Mouse (Mus musculus): ENCODE results near the gene Ern1.

Ern1 gene

GRCm38 (mm10) chr11:106387020-106387419 is 100.6 kb downstream of the Ern1 start:
- DNase-seq, result no peak

DNA sequence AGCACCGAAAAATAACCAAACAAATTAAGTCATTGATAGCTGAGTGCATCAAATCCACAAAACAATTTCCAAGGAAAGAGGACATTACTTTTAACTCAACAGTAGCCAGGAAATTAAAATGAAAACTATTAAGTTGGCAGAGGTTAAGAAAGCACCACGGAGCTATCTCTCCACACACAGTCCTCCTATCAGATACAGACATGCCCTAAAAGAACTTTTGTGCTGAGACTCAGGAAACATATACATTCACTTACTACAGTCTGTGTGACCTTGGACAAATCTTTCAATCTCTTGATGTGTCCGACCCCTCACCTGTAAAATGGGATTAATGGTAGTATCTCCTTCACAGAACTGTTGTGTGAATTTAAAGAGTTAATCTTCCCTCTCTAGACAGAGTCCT is 101.2 kb downstream of the Ern1 start:
- DNase-seq, result no peak

DNA sequence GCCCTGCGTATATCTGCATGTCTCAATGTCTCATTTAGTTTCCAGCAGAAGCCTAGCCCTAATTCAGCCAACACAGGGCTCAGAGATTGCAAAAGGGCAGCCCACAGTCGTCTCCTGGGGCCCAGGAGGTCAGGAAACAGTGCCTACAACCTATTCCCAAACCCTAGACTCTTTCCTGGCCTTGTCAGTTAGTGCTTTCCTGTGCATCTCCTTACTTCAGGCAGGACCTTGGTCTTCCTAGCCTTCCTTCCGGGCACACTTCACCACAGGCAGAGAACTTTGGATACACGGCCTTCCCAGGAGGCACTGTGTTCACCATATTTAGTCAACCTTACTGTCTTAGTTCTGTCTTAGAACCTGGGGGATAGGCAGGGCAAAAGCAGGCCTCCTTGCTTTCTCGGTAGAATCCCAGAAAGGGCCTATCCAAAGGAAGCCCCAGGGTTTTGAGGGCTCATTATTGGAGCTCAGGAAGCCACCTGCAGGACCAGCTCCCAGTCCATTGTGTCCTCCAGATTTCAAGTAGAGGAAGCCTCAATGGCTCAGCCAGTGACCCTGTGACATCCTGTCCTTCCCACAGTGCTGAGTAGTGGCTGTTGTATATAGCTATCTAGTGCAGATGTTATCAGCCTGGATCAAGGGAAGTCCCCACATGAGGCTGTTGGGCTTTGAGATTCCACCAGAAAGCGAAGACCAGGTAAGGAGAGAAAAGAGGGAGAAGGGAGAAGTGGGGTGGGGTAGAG is 104.4 kb downstream of the Ern1 start:
- no peak for DNase-seq

GRCm38 (mm10) chr11:106382424-106382823 is 105.2 kb downstream of the Ern1 start:
- DNase-seq, result no peak

DNA sequence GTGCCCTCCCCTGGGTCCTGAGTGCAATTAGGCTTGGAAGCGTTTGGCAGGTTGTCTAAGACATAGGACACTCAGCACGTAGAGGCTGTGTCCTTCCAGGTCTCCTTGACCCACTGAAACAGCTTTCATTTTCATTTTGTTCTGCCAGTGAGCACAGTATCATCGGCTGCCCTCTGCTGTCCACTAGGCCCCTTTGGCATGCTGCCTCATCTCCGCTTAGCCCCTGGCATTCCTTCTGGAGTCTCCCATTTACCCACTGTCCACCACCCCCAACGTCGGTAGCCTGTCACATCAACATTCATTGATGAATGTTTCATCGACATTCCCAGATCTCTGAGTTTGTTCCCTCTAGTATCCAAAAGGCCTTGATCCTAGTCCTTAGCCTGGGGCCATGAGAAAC is 105.8 kb downstream of the Ern1 start:
- DNase-seq, result no peak

DNA sequence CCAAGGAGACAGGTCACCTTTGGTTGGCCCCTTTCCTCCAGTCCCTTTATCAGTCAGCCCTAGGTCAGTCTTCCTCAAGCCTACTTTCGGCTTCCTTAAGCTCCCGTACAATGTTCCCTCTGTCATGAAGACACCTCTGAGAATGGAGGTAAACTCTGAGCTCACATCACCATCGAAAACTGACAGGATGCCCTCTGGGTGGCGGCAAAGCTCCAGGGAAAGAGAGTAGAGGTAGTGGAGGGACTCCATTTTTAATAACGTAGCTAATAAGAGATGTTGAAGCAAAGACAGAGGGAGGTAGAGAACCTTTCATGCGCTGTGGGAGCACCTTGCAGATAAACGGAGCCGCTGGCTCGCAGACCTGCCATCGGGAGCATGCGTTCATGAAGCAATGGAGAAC is 106.6 kb downstream of the Ern1 start:
- DNase-seq, result no peak

DNA sequence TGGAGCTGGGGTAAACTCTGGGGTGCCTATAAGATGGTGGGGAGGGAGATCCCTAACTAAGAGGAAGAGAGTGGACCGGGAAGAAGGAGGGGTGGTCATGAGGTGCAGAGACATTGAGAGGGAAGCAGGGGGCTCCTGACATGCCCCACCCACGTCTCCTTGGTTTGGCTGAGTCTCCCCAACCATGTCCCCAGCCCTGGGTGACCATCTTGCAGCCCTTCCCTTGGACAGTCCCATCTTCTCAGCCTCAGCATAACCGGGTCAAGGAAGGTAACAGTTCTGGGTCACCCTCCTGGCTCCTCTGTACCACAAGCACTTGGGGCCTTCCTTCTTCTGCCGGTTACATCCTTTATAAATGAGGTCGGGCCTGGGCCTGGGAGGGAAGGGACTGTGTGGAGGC is 112.7 kb downstream of the Ern1 start:
- DNase-seq, result no peak

DNA sequence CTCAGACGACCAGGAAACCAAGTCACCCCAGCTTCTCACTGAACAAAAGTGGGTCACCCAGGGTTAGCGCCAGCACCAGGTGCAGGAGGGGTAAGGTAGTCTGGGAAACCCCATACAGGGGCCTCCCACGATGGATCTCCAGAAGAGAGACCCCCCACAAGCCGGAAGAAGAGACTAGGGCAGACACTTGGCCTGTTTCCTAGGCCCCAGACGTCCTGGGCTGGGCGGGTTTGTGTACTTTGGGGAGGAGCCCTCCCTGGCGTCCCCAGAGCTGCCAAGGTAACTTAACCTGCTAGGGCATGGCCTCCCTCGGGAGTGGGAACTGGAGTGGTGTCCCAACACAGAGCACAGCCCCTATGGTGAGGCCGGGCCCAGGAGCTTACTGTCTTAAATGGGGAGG is 113.1 kb downstream of the Ern1 start:
- DNase-seq, result no peak

DNA sequence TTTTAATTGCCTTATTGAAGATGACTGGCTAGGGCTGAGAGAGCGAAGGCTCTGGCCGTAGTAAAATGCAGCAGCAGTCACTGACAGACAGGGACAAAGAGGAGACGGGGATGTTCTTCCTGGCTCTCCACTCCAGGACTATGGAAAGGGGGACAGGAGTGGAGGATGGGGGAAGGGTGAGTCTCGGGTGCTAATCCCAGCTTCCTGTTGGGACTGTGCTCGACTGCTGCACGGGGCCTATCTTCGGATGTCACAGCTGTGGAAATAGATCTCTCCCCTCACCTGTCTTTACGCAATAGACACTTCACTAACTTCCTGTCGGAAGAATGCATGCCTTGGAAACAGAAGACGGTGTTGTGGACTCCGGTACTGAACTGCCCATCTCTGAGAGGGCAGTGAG is 113.7 kb downstream of the Ern1 start:
- DNase-seq, result no peak

GRCm38 (mm10) chr11:106366316-106366715 is 121.3 kb downstream of the Ern1 start:
- peak; percentile 61 to 82 for DNase-seq

DNA sequence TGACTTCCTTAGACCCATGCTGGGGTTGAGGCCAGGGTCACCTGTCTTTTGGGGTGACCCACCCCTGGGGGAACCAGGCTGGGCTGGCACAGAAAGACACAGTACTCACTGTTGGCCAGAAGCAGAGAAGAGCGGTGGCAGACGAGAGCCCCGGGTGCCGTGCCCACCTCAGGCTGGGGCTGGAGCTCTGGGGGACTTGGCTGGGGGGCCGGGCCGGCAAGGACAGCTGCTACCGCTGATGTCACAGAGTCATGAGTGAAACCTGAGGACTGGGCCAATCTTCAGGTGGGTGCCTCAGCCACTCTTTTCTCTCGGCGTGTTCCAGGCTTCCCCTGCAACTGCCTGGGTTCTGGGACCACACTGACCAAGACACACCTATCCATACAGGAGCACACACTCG is 122.3 kb downstream of the Ern1 start, which contains the start of gene Prr29:
Gene Prr29, plus strand, starts transcription at position 107 of the 400 bp plus-strand sequence.
- DNase-seq, result no peak

GRCm38 (mm10) chr11:106364712-106365111 is 122.9 kb downstream of the Ern1 start:
- no peak for DNase-seq

- peak in 1 of 2 experiments; percentile 41 for DNase-seq
Observed at GRCm38 (mm10) chr11:106359350-106359749, 128.3 kb downstream of the Ern1 start.

- no peak for DNase-seq
Observed at GRCm38 (mm10) chr11:106355382-106356128, 132.1 kb downstream of the Ern1 start.

GRCm38 (mm10) chr11:106354181-106354580 is 133.5 kb downstream of the Ern1 start:
- no peak for DNase-seq

- no peak for DNase-seq
Observed at GRCm38 (mm10) chr11:106353188-106353587, 134.5 kb downstream of the Ern1 start, which contains the start of gene Scn4a. Scn4a (minus strand) TSS chr11:106353288.

- no peak for DNase-seq
Observed at GRCm38 (mm10) chr11:106351941-106352340, 135.7 kb downstream of the Ern1 start.

DNA sequence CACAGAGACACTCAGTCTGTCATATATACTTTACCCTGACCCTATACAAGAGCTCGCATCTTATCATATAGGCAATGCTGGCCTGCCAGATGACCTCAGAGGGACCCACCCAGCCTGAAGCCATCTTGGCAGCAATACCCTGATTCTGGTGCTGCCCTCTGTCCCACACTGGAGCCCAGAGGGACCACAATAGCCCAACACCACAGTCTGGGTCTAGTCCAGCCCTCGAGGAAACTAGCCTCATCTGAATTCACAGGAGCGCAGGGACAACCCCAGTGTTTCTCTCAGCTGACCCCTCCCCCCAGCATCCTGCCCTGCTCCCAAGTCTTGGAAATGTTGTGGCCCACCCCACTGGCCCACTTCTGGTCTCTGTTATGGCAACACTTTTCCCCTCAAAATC is 136.4 kb downstream of the Ern1 start:
- no peak for DNase-seq

DNA sequence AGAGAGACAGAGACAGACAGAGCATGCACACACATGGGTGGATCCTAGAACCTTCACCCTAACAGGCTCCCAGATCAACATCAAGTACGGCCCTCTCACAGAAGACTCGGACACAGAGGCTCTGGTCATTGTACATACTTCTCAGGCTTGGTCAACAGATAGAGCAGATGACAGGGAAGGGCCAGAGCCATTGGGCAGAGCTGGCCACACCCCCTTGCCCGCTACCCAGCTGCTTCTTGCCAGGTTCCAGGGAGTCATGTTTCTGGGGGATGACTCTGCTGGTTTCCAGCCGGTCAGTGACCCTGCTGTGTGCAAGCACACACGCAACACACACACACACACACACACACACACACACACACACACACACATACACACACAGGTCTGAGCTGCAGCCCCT is 136.8 kb downstream of the Ern1 start:
- no peak for DNase-seq

DNA sequence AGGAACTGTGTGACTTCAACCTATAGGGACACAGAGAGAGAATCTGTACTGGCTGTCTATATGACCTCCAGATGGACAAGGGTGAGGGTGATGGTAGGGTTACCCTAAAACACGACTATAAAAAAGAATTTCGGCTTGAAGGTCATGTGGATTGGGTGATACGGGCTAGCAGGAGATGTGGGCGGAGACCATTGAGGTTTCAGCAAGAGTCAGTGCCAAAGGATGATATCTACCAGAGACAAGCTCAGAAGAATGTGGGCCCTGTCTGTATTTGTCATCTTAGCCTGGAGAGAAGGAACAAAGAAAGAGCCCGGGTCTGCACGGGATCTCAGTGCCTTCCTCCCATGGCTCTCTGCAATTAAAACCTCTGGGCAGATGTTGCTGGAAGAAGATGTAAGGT is 137.9 kb downstream of the Ern1 start:
- no peak for DNase-seq

GRCm38 (mm10) chr11:106344910-106345309 is 142.7 kb downstream of the Ern1 start:
- DNase-seq, result no peak

Measured in spleen, adult 18-20 months (tissue).